Mouse (Mus musculus): ENCODE data around the gene Cadm1. TPM values are rescaled to one million over a fixed set of nuclear protein-coding genes. Genes with fewer than 3 reads are reported as not detected.

The Cadm1 gene
- polyA plus RNA-seq, 1 experiment = 7.9 TPM

DNA sequence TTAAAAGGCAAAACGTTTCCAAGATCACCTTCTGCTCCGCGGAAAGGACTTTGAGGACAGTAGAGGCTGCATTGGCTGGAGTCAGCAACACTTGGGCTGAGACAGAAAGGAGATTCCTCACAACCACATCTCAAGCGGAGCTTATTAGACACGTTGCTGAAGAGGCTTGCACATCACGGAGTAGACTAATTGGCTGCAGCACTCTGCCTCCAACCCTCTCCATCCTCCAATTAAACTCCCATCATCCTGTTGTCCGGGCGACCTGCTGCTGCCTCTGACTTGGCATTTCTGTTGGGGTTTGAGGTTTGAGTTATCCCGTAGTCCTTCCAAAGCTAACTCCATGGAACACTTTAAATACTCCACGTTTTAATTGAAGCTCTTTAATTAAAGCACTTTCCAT, 316.3 kb downstream of the Cadm1 start:
- no peak overlapping the region for H3K27ac ChIP-seq (ENCODE audit: control insufficient read depth, insufficient read depth, low read length)
- H3K4me1 ChIP-seq (replicated peaks; ENCODE audit: control insufficient read depth, insufficient read depth, low read length) = no peaks in the 10 kb centered on the region
- WGBS = 89% methylated on average over 10 of the region's 10 CpGs
- H3K4me3 ChIP-seq (ENCODE audit: control insufficient read depth, insufficient read depth, low read length) = no peak overlapping the region
- no peak for DNase-seq
- H3K36me3 ChIP-seq (ENCODE audit: control insufficient read depth, insufficient read depth, low read length) = no peaks in the 10 kb centered on the region
- H3K27me3 ChIP-seq (ENCODE audit: control insufficient read depth, insufficient read depth, low read length) = no peaks in the 10 kb centered on the region
- TF ChIP-seq POLR2A (IDR thresholded peaks at IDR 0.05; ENCODE audit: control insufficient read depth, extremely low read depth, insufficient read depth, low read length, poor library complexity) = no peak

DNA sequence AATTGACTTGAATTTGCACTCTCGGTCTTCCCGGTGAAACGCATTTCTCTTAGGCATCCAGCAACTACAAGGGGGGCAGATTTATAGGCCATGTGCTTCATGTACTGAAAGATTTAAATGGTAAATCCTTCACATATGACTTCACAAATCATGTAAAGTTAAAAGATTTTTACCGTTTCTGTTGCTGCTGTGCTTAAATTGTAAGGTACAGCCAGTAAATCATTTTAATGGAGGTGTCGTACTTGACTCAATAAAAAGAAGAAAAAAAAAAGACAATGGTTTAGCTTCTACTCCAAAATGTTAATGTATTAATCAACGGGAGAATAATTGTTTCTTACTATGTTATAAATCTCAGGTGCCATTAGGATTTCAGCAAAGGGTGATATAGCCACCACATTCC, 317.0 kb downstream of the Cadm1 start:
- no peaks in the 10 kb centered on the region for H3K27me3 ChIP-seq (ENCODE audit: control insufficient read depth, insufficient read depth, low read length)
- H3K27ac ChIP-seq (ENCODE audit: control insufficient read depth, insufficient read depth, low read length) = no peak overlapping the region
- H3K36me3 ChIP-seq (ENCODE audit: control insufficient read depth, insufficient read depth, low read length) = no peaks in the 10 kb centered on the region
- 79% methylated on average over 6 of the region's 6 CpGs for WGBS
- DNase-seq = no peak
- no peaks in the 10 kb centered on the region for H3K4me1 ChIP-seq (replicated peaks; ENCODE audit: control insufficient read depth, insufficient read depth, low read length)
- TF ChIP-seq CTCF (IDR thresholded peaks at IDR 0.05; ENCODE audit: borderline replicate concordance, control insufficient read depth, extremely low read depth, insufficient read depth, low read length, poor library complexity) (no peak), POLR2A (IDR thresholded peaks at IDR 0.05; ENCODE audit: control insufficient read depth, extremely low read depth, insufficient read depth, low read length, poor library complexity) (no peak)
- no peak overlapping the region for H3K4me3 ChIP-seq (ENCODE audit: control insufficient read depth, insufficient read depth, low read length)

DNA sequence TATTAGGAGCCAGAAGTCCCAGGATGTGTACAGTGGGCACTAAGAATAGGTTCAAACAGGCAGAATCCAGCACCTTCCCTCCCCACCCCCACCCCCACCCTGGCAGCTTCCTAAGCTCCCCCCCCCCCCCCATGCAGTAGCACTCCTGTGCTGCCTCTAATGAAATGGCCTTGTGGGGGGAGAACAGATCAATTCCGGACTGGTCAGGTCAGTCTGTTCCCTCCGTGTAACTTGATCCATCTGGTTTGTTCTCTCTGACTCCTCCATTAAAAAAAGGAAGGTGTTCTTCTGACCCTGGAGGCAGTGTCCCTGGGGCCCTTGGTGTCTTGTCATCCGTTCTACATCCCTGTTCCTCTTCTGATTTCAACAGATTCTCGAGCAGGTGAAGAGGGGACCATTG, 317.8 kb downstream of the Cadm1 start:
- no peak overlapping the region for H3K4me3 ChIP-seq (ENCODE audit: control insufficient read depth, insufficient read depth, low read length)
- no peak for DNase-seq
- 19% methylated on average over 4 of the region's 4 CpGs for WGBS
- H3K4me1 ChIP-seq (replicated peaks; ENCODE audit: control insufficient read depth, insufficient read depth, low read length) = no peaks in the 10 kb centered on the region
- no peaks in the 10 kb centered on the region for H3K36me3 ChIP-seq (ENCODE audit: control insufficient read depth, insufficient read depth, low read length)
- no peaks in the 10 kb centered on the region for H3K27me3 ChIP-seq (ENCODE audit: control insufficient read depth, insufficient read depth, low read length)
- H3K27ac ChIP-seq (ENCODE audit: control insufficient read depth, insufficient read depth, low read length) = no peak overlapping the region
- TF ChIP-seq CTCF (IDR thresholded peaks at IDR 0.05; ENCODE audit: borderline replicate concordance, control insufficient read depth, extremely low read depth, insufficient read depth, low read length, poor library complexity) (no peak), POLR2A (IDR thresholded peaks at IDR 0.05; ENCODE audit: control insufficient read depth, extremely low read depth, insufficient read depth, low read length, poor library complexity) (no peak)

DNA sequence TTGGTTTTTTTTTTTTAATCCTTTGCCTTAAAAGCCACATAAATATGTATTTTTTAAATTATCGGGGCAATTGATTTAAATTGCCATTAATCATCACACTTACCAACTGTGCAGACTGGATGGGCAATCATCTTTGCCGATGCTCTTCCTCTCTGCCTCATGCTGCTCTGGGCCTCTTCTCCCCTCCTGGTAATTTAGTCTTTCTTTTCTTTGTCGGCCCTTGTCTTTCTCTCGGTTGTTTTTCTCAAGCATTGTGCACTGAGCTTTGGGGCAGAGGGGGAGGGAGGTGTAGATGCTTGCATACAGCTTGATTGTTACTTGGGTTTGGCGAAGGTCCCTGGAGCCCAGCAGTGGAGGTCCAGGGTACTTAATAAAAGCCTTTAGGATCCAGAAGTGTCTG, 318.8 kb downstream of the Cadm1 start:
- H3K36me3 ChIP-seq (ENCODE audit: control insufficient read depth, insufficient read depth, low read length) = no peaks in the 10 kb centered on the region
- no peaks in the 10 kb centered on the region for H3K27me3 ChIP-seq (ENCODE audit: control insufficient read depth, insufficient read depth, low read length)
- no peak for TF ChIP-seq POLR2A (IDR thresholded peaks at IDR 0.05; ENCODE audit: control insufficient read depth, extremely low read depth, insufficient read depth, low read length, poor library complexity)
- no peak for TF ChIP-seq CTCF (IDR thresholded peaks at IDR 0.05; ENCODE audit: borderline replicate concordance, control insufficient read depth, extremely low read depth, insufficient read depth, low read length, poor library complexity)
- 79% methylated on average over 5 of the region's 5 CpGs for WGBS
- H3K4me1 ChIP-seq (replicated peaks; ENCODE audit: control insufficient read depth, insufficient read depth, low read length) = no peaks in the 10 kb centered on the region
- H3K4me3 ChIP-seq (ENCODE audit: control insufficient read depth, insufficient read depth, low read length) = no peak overlapping the region
- no peak for DNase-seq
- no peak overlapping the region for H3K27ac ChIP-seq (ENCODE audit: control insufficient read depth, insufficient read depth, low read length)

DNA sequence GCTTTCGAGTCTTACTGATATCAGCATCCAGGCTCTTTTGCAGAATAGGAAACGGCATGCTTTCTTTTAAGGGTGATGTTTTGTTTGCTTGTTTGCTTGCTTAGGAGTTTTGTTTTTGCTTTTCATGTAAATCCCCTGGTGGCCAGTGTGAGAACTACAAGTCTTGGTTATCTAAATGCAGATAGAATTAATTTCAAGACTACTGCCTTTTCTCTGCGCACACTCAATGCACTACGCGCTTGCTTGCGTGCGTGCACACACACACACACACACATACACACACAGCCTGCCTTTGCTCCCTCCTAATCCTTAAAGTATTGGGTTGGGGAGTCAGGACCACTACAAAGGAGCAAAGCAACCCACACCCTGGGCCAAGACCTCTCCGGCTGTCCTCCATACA, 326.3 kb downstream of the Cadm1 start:
- Histone ChIP-seq H3K36me3 (ENCODE audit: control insufficient read depth, insufficient read depth, low read length) (no peaks in the 10 kb centered on the region), H3K27me3 (ENCODE audit: control insufficient read depth, insufficient read depth, low read length) (no peaks in the 10 kb centered on the region), H3K4me1 (replicated peaks; ENCODE audit: control insufficient read depth, insufficient read depth, low read length) (no peaks in the 10 kb centered on the region), H3K4me3 (ENCODE audit: control insufficient read depth, insufficient read depth, low read length) (no peak overlapping the region), H3K27ac (ENCODE audit: control insufficient read depth, insufficient read depth, low read length) (no peak overlapping the region)
- WGBS = 89% methylated on average over 8 of the region's 8 CpGs
- 0 out of 2 replicates have a peak, but pooled peaks have one; percentile 18 for TF ChIP-seq CTCF (IDR thresholded peaks at IDR 0.05; ENCODE audit: borderline replicate concordance, control insufficient read depth, extremely low read depth, insufficient read depth, low read length, poor library complexity)
- no peak for TF ChIP-seq POLR2A (IDR thresholded peaks at IDR 0.05; ENCODE audit: control insufficient read depth, extremely low read depth, insufficient read depth, low read length, poor library complexity)
- DNase-seq = peak; percentile 35

DNA sequence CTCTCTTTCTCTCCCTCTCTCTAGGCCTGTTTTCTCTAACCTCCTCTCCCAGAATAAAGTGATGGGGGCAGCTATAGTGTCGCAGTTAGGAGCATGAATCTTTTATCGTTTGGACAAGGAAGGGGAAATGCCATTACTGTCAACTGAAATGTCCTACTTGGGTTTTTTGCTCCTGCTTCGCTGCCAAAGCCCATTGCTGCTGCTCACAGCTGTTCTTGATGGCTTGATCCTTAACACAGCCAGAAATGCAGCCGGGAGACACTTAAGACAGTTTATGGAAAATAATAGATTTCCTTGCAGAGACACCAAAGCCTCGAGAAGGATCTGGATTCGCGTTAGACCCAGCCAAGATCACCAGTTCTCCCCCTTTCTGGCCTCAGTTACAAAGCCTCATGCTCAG, 327.3 kb downstream of the Cadm1 start:
- no peak for TF ChIP-seq CTCF (IDR thresholded peaks at IDR 0.05; ENCODE audit: borderline replicate concordance, control insufficient read depth, extremely low read depth, insufficient read depth, low read length, poor library complexity)
- no peak for TF ChIP-seq POLR2A (IDR thresholded peaks at IDR 0.05; ENCODE audit: control insufficient read depth, extremely low read depth, insufficient read depth, low read length, poor library complexity)
- 86% methylated on average over 7 of the region's 7 CpGs for WGBS
- DNase-seq = no peak
- Histone ChIP-seq H3K27ac (ENCODE audit: control insufficient read depth, insufficient read depth, low read length) (no peak overlapping the region), H3K27me3 (ENCODE audit: control insufficient read depth, insufficient read depth, low read length) (no peaks in the 10 kb centered on the region), H3K4me1 (replicated peaks; ENCODE audit: control insufficient read depth, insufficient read depth, low read length) (no peaks in the 10 kb centered on the region), H3K36me3 (ENCODE audit: control insufficient read depth, insufficient read depth, low read length) (no peaks in the 10 kb centered on the region), H3K4me3 (ENCODE audit: control insufficient read depth, insufficient read depth, low read length) (no peak overlapping the region)

DNA sequence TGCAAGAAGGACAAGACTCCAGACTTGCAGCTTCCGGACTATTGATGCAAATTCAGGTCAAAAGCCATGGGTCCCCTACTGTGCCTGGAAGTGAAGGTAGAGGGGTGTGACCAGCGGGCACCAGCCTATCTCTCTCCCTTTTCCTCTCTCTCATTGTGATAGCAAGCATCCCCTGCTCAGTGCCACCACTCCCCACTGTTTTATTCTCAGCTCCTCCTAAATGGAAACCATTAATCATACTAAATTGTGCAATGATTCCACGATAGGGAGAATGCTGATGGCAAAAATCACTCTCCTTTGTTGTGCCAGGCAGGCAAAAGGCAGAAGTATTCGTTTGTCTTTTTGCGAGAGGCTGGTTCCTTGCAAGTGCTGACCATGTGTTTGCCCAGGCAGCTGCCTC, 328.2 kb downstream of the Cadm1 start:
- Histone ChIP-seq H3K36me3 (ENCODE audit: control insufficient read depth, insufficient read depth, low read length) (no peaks in the 10 kb centered on the region), H3K27ac (ENCODE audit: control insufficient read depth, insufficient read depth, low read length) (no peak overlapping the region), H3K4me3 (ENCODE audit: control insufficient read depth, insufficient read depth, low read length) (no peak overlapping the region), H3K27me3 (ENCODE audit: control insufficient read depth, insufficient read depth, low read length) (no peaks in the 10 kb centered on the region), H3K4me1 (replicated peaks; ENCODE audit: control insufficient read depth, insufficient read depth, low read length) (no peaks in the 10 kb centered on the region)
- DNase-seq = no peak
- WGBS = 86% methylated on average over 5 of the region's 5 CpGs
- TF ChIP-seq POLR2A (IDR thresholded peaks at IDR 0.05; ENCODE audit: control insufficient read depth, extremely low read depth, insufficient read depth, low read length, poor library complexity) (no peak), CTCF (IDR thresholded peaks at IDR 0.05; ENCODE audit: borderline replicate concordance, control insufficient read depth, extremely low read depth, insufficient read depth, low read length, poor library complexity) (no peak)

Measured in thymus, adult 2 months (tissue).